Mouse (Mus musculus): ENCODE measurements around the gene Tradd.
A peak's percentile ranks its signal among the peaks of the same experiment; 100 is the strongest.

Gene Tradd

GRCm38 (mm10) chr8:105270101-105270915 lies 5.9 kb upstream of the Tradd start:
- no peak for DNase-seq (ENCODE audit: low read depth)

DNA sequence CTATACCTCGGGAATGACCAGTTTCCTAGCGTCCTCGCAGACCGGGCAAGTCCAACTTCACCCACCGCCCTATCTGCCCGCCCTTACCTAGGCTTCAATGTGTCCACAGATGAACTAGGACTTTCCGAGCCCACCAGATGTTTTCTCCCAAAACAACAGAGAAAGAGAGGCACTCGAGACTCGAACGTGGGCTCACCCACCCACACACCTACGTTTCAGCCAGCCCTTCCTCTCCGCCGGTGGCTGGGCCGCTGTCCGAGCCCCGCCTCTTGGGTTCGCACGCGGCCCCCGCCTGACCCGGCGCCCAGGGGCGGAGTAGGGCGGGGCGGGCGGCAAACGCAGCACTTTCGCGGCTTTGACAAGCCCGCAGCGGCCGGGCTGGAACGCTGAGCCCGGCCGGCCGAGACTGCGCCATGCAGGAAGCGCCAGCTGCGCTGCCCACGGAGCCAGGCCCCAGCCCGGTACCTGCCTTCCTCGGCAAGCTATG lies 5.1 kb upstream of the Tradd start, which contains the start of gene Hsf4:
Gene Hsf4, plus strand, starts transcription at position 341 of the 487 bp plus-strand sequence.
- DNase-seq (ENCODE audit: low read depth) = peak; percentile 80

- peak; percentile 35 for DNase-seq (ENCODE audit: low read depth)
Observed at GRCm38 (mm10) chr8:105269075-105269458, 4.7 kb upstream of the Tradd start.

DNA sequence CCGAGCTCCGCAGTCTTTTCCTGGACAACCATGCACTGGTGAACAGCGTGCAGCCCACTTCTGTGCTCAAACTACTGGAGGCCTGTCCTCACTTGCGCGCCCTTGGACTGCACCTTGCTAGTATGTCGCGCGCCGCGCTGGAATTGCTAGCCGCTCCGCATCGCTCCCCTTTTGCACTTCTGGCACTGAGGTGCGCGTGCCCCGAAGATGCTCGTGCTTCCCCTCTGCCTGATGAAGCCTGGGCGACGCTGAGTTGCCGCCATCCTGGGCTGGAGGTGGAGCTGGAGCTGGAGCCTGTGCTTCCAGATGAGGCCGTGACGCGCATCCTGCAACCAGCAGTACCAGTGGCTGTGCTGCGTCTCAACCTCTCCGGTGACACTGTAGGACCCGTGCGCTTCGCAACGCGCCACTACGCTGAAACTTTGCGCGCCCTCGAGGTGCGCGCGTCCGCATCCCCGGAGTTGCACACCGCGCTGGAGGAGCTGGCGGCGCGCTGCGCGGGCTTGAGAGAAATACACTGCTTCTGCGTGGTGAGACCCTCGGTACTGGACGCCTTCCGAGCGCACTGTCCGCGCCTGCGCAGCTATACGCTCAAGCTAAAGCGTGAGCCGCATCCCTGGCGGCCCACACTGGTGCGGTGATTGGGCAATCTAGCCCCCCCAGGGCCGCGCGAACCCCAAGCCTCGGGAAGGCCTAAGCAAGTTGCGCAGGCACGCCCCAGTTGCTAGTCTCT lies 4.1 kb upstream of the Tradd start:
- no peak for DNase-seq (ENCODE audit: low read depth)

- DNase-seq (ENCODE audit: low read depth) = no peak
Observed at GRCm38 (mm10) chr8:105266775-105267174, 2.4 kb upstream of the Tradd start.

DNA sequence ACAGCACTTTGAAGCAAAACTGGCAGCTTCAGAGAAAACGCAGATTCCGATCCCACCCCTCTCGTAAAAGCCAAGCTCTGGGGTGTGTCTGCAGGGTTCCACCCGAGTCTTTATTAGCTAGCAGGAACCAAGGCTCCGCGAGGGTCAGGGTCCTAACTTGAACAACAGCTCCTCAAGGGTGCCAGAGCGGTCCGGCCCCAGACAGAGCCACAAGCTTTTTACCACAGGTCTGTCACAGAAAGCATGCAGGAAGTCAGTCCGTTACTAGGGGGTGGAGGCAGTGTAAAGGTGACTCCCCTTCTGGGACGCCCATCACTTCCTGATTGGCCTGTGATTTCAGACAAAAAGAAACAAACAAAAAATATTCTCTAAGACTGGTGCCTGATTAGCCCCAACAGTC lies 719 bp upstream of the Tradd start:
- DNase-seq (ENCODE audit: low read depth) = peak; percentile 51

DNA sequence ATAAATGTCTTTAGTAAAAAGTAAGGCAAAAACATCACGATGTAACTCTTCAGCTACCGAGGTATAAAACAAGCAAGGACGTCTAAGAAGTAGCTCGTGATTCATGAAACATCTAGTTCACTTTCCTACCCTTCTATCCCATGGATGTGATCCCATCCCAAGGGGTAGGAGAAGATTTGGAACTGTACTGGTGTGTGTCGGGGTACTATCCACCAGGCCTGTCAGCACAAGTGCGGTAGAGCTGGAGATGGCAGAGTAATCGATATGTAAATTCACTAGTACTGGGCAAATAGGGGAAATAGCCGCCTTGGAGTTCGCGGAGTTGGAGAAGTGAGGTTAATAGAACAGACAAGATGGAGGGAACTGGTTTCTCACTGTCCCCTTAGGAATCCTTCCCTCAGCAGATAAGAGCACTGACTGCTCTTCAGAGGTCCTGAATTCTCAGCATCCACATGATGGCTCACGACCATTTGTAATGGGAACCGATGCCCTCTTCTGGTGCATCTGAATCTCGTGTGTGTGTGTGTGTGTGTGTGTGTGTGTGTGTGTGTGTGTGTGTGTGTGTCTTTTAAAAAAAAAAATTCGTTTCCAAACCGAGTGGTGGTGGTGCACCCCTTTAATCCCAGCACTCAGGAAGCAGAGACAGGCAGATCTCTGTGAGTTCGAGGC lies 1.0 kb downstream of the Tradd start:
- DNase-seq (ENCODE audit: low read depth) = peak; percentile 47

DNA sequence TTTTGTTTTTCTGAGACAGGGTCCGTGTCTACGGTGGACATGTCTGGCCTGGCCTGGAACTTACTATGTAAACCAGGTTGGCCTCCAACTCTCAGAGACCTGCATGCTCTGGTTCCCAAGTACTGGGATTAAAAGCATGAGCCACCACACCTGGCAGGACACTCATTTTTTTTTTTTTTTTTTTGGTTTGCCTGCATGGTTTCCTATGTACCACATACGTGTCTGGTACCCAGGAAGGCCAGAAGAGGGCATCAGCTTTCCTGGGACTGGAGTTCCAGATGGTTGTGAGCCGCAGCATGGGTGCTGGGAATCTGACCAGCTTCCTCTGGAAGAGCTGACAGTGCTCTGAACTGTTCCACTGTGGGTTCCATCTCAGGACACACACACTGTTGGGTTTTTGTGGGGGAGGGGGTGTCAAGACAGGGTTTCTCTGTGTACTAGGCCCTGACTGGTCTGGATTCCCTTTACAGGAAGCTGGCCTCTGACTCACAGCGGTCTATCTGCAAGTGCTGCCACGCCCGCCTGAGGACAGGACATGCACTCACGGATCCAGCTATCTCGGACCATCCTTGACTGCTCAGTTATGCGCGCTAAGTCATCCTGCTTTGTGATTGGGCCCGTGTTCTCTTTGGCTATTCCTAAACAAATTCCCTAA lies 3.0 kb downstream of the Tradd start:
- no peak for DNase-seq (ENCODE audit: low read depth)

- no peak for DNase-seq (ENCODE audit: low read depth)
Observed at GRCm38 (mm10) chr8:105260371-105261099, 3.9 kb downstream of the Tradd start.

DNA sequence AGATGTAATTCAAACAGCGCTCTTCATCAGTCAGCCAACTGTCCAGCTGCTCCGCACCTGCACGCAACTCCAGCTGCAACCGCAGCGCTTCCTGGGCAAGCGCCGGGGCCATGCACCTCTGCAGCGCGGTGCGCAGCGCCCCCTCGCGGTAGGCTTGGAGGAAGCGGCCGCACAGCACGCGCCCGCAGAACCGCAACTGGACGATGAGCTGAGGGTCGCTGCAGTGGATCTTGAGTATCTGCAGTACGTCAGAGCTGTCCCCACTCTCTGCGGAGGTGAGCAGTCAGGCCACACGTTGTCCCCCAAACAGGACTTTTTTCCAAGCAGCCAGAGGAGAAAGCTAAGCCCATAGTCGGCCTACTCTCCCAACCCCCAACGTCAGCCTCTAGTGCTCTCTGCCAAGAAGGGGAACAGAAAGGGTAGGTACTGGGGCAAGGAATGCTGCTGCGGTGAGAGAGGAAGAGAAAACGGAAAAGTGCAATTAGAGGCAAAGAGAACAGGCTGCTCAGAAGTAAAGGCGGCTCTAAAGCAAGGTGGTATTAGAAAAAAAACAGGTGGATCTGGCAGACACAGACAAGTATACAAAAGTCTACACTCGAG lies 4.6 kb downstream of the Tradd start:
- DNase-seq (ENCODE audit: low read depth) = no peak

DNA sequence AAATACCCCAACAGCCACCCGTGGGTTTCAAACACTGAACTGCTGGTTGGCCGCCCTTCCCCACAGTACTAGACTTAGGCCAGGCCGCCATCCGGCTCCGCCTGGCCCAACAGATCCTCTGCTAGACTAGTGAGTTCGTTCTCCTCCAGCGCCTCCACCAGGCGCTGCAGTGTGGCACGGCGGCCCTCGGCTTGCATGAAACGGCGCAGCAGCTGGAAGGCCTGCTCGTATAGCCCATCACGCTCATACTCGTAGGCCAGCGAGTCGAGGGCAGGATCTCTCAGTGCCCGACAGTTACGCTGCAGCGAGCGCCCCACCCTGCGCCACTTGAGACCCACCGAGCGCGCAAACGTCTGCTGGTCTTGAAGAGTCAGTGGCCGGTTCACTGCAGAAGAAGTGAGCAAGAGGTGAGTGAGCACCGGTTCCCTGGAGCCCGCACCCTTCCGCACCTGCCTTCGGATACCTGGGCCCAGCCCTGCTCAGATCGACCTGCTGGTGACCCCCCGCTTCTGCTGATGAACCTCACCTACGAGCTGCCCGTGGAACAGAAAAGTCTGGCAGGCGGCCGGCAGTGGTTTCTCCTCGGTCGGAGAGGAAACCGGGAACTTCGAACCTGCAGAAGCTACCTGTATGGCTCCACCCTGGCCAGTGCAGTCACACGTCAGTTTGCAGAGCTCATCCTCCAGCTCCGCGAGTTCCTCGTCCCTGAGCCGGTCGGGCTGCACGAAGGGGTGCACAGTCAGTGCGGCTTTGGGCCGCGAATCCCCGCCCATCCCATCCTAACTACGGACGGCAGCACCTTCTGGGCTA lies 5.3 kb downstream of the Tradd start:
- no peak for DNase-seq (ENCODE audit: low read depth)

GRCm38 (mm10) chr8:105257318-105258114 lies 6.9 kb downstream of the Tradd start:
- DNase-seq (ENCODE audit: low read depth) = no peak

DNA sequence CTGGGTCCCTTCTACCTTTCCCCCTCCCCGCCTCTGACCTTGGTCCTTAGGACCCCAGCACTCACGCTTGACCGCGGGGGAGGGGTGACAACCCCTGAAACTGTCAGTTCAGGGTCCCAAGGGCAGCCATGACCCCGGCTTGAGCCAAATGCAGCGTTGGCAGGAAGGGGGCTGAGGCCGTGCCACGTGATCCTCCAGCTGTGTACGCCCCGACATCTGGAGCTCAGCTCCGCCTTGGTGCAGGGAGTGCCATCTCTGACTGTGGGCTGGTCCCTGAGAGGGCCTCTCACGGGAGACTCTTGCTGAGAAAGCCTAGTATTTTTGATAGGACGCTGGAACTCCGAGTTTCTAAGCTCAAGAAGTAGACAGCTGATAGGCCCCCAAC lies 9.5 kb downstream of the Tradd start, which contains the start of gene B3gnt9:
Gene B3gnt9, minus strand, starts transcription at position 188 of the 385 bp plus-strand sequence.
- DNase-seq (ENCODE audit: low read depth) = peak; percentile 89

- peak; percentile 96 for DNase-seq (ENCODE audit: low read depth)
Observed at GRCm38 (mm10) chr8:105254152-105254965, 10.1 kb downstream of the Tradd start.

- no peak for DNase-seq (ENCODE audit: low read depth)
Observed at GRCm38 (mm10) chr8:105253766-105254151, 10.7 kb downstream of the Tradd start.

- DNase-seq (ENCODE audit: low read depth) = no peak
Observed at GRCm38 (mm10) chr8:105252680-105253537, 11.5 kb downstream of the Tradd start.

DNA sequence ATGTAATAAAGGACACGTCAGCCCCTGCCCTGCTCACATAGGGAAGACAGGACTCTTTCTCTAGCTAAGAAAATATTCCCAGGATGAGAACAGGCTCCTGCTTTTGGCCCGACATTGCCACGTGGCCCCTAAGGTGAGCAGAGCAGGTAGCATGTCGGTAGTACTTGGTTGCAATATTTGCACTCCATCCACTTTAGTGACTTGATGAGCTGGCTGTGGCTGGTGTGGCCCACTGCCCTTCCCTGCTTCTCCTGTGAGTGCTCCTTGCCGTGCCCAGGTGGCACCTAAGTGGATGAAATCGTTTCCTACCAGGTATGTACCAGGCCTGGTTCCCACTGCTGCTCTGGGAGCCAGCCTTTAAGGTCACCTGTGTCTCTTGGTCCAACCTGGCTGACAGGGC lies 12.5 kb downstream of the Tradd start:
- DNase-seq (ENCODE audit: low read depth) = no peak

Data from NIH3T3 (cell line).